Mouse (Mus musculus): ENCODE data around the gene Olfr17. TPM values are rescaled to one million over a fixed set of nuclear protein-coding genes. Genes with fewer than 3 reads are reported as not detected.
"Not testable (repeated sequence)": the region's sequence is repeated elsewhere in the genome, so short reads cannot be mapped to it uniquely, and the experiment has no call there.

Olfr17 gene
- polyA plus RNA-seq (2016; fragmentation: Nextera tagmentation; extraction: Ambion mirVana): not detected in 2 replicates

GRCm38 (mm10) chr7:107092920-107093319 is at the start of gene Olfr17:
TSS of gene Olfr17 (plus strand) at chr7:107093220.
- no peaks in the 10 kb centered on the region for H3K27me3 ChIP-seq (ENCODE audit: low read depth, poor library complexity, severe bottlenecking)
- H3K4me3 ChIP-seq: no peak within 1 kb of the TSS
- no peaks in the 10 kb centered on the region for H3K4me1 ChIP-seq
- no peak for DNase-seq (ENCODE audit: low spot score)
- H3K27ac ChIP-seq (replicated peaks): no peak within 1 kb of the TSS
- no peaks in the 10 kb centered on the region for H3K36me3 ChIP-seq
- 76% methylated on average over 1 of the region's 1 CpGs for WGBS
- H3K9me3 ChIP-seq (replicated peaks): no peaks in the 10 kb centered on the region

GRCm38 (mm10) chr7:107044407-107044806 is 48.6 kb upstream of the Olfr17 start:
- Histone ChIP-seq H3K27ac (replicated peaks) (no peak overlapping the region), H3K9me3 (replicated peaks) (no peaks in the 10 kb centered on the region), H3K4me3 (no peak overlapping the region), H3K4me1 (no peaks in the 10 kb centered on the region), H3K27me3 (ENCODE audit: low read depth, poor library complexity, severe bottlenecking) (no peaks in the 10 kb centered on the region), H3K36me3 (no peaks in the 10 kb centered on the region)
- no peak for DNase-seq (ENCODE audit: low spot score)
- WGBS: 69% methylated on average over 1 of the region's 1 CpGs

- H3K9me3 ChIP-seq (replicated peaks): no peaks in the 10 kb centered on the region
- H3K27ac ChIP-seq (replicated peaks): no peak overlapping the region
- H3K4me3 ChIP-seq: no peak overlapping the region
- no peaks in the 10 kb centered on the region for H3K27me3 ChIP-seq (ENCODE audit: low read depth, poor library complexity, severe bottlenecking)
- H3K4me1 ChIP-seq: no peaks in the 10 kb centered on the region
- H3K36me3 ChIP-seq: no peaks in the 10 kb centered on the region
- WGBS: 5% methylated on average over 5 of the region's 5 CpGs
- DNase-seq (ENCODE audit: low spot score): no peak
Measured at GRCm38 (mm10) chr7:107045833-107046232, 47.2 kb upstream of the Olfr17 start.

GRCm38 (mm10) chr7:107047578-107047977 is 45.4 kb upstream of the Olfr17 start:
- 58% methylated on average over 3 of the region's 3 CpGs for WGBS
- no peaks in the 10 kb centered on the region for H3K9me3 ChIP-seq (replicated peaks)
- no peak for DNase-seq (ENCODE audit: low spot score)

GRCm38 (mm10) chr7:107070681-107071080 is 22.3 kb upstream of the Olfr17 start, which contains the start of gene Olfr714:
TSS of gene Olfr714 (plus strand) at chr7:107070981.
- H3K36me3 ChIP-seq: no peaks in the 10 kb centered on the region
- H3K27me3 ChIP-seq (ENCODE audit: low read depth, poor library complexity, severe bottlenecking): no peaks in the 10 kb centered on the region
- H3K9me3 ChIP-seq (replicated peaks): peaks cover 15% of the 10 kb centered on the region; the same call in 1 of the 2 replicates
- no peak within 1 kb of the TSS for H3K4me3 ChIP-seq
- WGBS: 92% methylated on average over 2 of the region's 2 CpGs
- H3K27ac ChIP-seq (replicated peaks): no peak within 1 kb of the TSS
- no peak for DNase-seq (ENCODE audit: low spot score)
- H3K4me1 ChIP-seq: no peaks in the 10 kb centered on the region

More at GRCm38 (mm10) chr7:107047578-107047977, 45.4 kb upstream of the Olfr17 start:
- Histone ChIP-seq H3K4me3 (no peak overlapping the region), H3K4me1 (no peaks in the 10 kb centered on the region), H3K36me3 (no peaks in the 10 kb centered on the region), H3K27me3 (ENCODE audit: low read depth, poor library complexity, severe bottlenecking) (no peaks in the 10 kb centered on the region), H3K27ac (replicated peaks) (no peak overlapping the region)

GRCm38 (mm10) chr7:107110269-107110668 is 17.2 kb downstream of the Olfr17 start, which contains the start of gene Olfr715b:
TSS of gene Olfr715b (minus strand) at chr7:107110369.
- H3K36me3 ChIP-seq: not testable (repeated sequence)
- WGBS: 90% methylated on average over 2 of the region's 2 CpGs

GRCm38 (mm10) chr7:107130983-107131382 is 38.0 kb downstream of the Olfr17 start, which contains the start of gene Olfr715:
TSS of gene Olfr715 (minus strand) at chr7:107131083.
- H3K9me3 ChIP-seq (replicated peaks); H3K4me1 ChIP-seq; H3K27ac ChIP-seq (replicated peaks); H3K4me3 ChIP-seq; H3K36me3 ChIP-seq; DNase-seq (ENCODE audit: low spot score); H3K27me3 ChIP-seq (ENCODE audit: low read depth, poor library complexity, severe bottlenecking): not testable (repeated sequence)
- WGBS: 78% methylated on average over 3 of the region's 3 CpGs

More at GRCm38 (mm10) chr7:107110269-107110668, 17.2 kb downstream of the Olfr17 start, which contains the start of gene Olfr715b:
- not testable (repeated sequence) for H3K9me3 ChIP-seq (replicated peaks); H3K4me1 ChIP-seq; H3K4me3 ChIP-seq; H3K27me3 ChIP-seq (ENCODE audit: low read depth, poor library complexity, severe bottlenecking); H3K27ac ChIP-seq (replicated peaks); DNase-seq (ENCODE audit: low spot score)

GRCm38 (mm10) chr7:107138027-107138426 is 45.0 kb downstream of the Olfr17 start, which contains the start of gene Olfr716:
TSS of gene Olfr716 (plus strand) at chr7:107138327.
- not testable (repeated sequence) for DNase-seq (ENCODE audit: low spot score); H3K27ac ChIP-seq (replicated peaks); H3K4me1 ChIP-seq; H3K9me3 ChIP-seq (replicated peaks); H3K4me3 ChIP-seq; H3K36me3 ChIP-seq; H3K27me3 ChIP-seq (ENCODE audit: low read depth, poor library complexity, severe bottlenecking)
- WGBS: 69% methylated on average over 2 of the region's 2 CpGs

Other genes with a start within 250 kb of the Olfr17 start
- not detected in 2 replicates for gene Olfr703, start 249.9 kb upstream of the Olfr17 start, polyA plus RNA-seq (2016; fragmentation: Nextera tagmentation; extraction: Ambion mirVana)
- not detected in 2 replicates for gene Olfr704, start 230.0 kb upstream of the Olfr17 start, polyA plus RNA-seq (2016; fragmentation: Nextera tagmentation; extraction: Ambion mirVana)
- not detected in 2 replicates for gene Olfr705, start 216.3 kb upstream of the Olfr17 start, polyA plus RNA-seq (2016; fragmentation: Nextera tagmentation; extraction: Ambion mirVana)
- not detected in 2 replicates for gene Olfr706, start 205.1 kb upstream of the Olfr17 start, polyA plus RNA-seq (2016; fragmentation: Nextera tagmentation; extraction: Ambion mirVana)
- not detected in 2 replicates for gene Olfr707, start 192.0 kb upstream of the Olfr17 start, polyA plus RNA-seq (2016; fragmentation: Nextera tagmentation; extraction: Ambion mirVana)
- not detected in 2 replicates for gene Olfr1532-ps1, start 185.2 kb upstream of the Olfr17 start, polyA plus RNA-seq (2016; fragmentation: Nextera tagmentation; extraction: Ambion mirVana)
- not detected in 2 replicates for gene Olfr709-ps1, start 161.0 kb upstream of the Olfr17 start, polyA plus RNA-seq (2016; fragmentation: Nextera tagmentation; extraction: Ambion mirVana)
- not detected in 2 replicates for gene Olfr710, start 144.9 kb upstream of the Olfr17 start, polyA plus RNA-seq (2016; fragmentation: Nextera tagmentation; extraction: Ambion mirVana)
- gene Olfr6, start 129.3 kb upstream of the Olfr17 start, polyA plus RNA-seq (2016; fragmentation: Nextera tagmentation; extraction: Ambion mirVana): not detected in 2 replicates
- gene Olfr711, start 117.8 kb upstream of the Olfr17 start, polyA plus RNA-seq (2016; fragmentation: Nextera tagmentation; extraction: Ambion mirVana): not detected in 2 replicates
- gene Olfr2, start 87.1 kb upstream of the Olfr17 start, polyA plus RNA-seq (2016; fragmentation: Nextera tagmentation; extraction: Ambion mirVana): not detected in 2 replicates
- not detected in 2 replicates for gene Olfr713, start 62.0 kb upstream of the Olfr17 start, polyA plus RNA-seq (2016; fragmentation: Nextera tagmentation; extraction: Ambion mirVana)
- not detected in 2 replicates for gene Olfr714, start 22.2 kb upstream of the Olfr17 start, polyA plus RNA-seq (2016; fragmentation: Nextera tagmentation; extraction: Ambion mirVana)
- not detected in 2 replicates for gene Olfr715b, start 17.1 kb downstream of the Olfr17 start, polyA plus RNA-seq (2016; fragmentation: Nextera tagmentation; extraction: Ambion mirVana)
- gene Olfr715, start 37.9 kb downstream of the Olfr17 start, polyA plus RNA-seq (2016; fragmentation: Nextera tagmentation; extraction: Ambion mirVana): not detected in 2 replicates
- not detected in 2 replicates for gene Olfr716, start 45.1 kb downstream of the Olfr17 start, polyA plus RNA-seq (2016; fragmentation: Nextera tagmentation; extraction: Ambion mirVana)
- not detected in 2 replicates for gene Nlrp14, start 73.8 kb downstream of the Olfr17 start, polyA plus RNA-seq (2016; fragmentation: Nextera tagmentation; extraction: Ambion mirVana)
- not detected in 2 replicates for gene Rbmxl2, start 116.2 kb downstream of the Olfr17 start, polyA plus RNA-seq (2016; fragmentation: Nextera tagmentation; extraction: Ambion mirVana)